Mouse (Mus musculus): ENCODE measurements around the gene Pcdh18. TPM values are rescaled to one million over a fixed set of nuclear protein-coding genes. Genes with fewer than 3 reads are reported as not detected.
A peak's percentile ranks its signal among the peaks of the same experiment; 100 is the strongest.

The Pcdh18 gene
- total and polyA plus RNA-seq, 2 experiments: 0.24 to 0.92 TPM

GRCm38 (mm10) chr3:49752766-49753165, 4.4 kb downstream of the Pcdh18 start:
- no peaks in the 10 kb centered on the region for H3K36me3 ChIP-seq (ENCODE audit: control insufficient read depth, insufficient read depth, low read length)
- TF ChIP-seq POLR2A (IDR thresholded peaks at IDR 0.05; ENCODE audit: extremely low read depth, insufficient read depth, low read length) (no peak), CTCF (IDR thresholded peaks at IDR 0.05; ENCODE audit: low read depth, low read length) (no peak)
- H3K9ac ChIP-seq (ENCODE audit: low read depth, low read length): no peak overlapping the region
- H3K27ac ChIP-seq (replicated peaks; ENCODE audit: insufficient read depth, low read depth, low read length): no peak overlapping the region
- H3K79me2 ChIP-seq (ENCODE audit: control insufficient read depth, insufficient read depth, low read length): no peaks in the 10 kb centered on the region
- WGBS: 67% methylated on average over 4 of the region's 4 CpGs
- H3K27me3 ChIP-seq (ENCODE audit: control insufficient read depth, insufficient read depth, low read length): 0 out of 2 replicates have a peak, but pooled peaks cover 2% of the 10 kb centered on the region
- H3K4me1 ChIP-seq (ENCODE audit: control insufficient read depth, insufficient read depth, low read length): no peaks in the 10 kb centered on the region; the same call in 1 of the 2 replicates
- H3K4me3 ChIP-seq (ENCODE audit: insufficient read depth, low read depth, low read length): no peak overlapping the region
- DNase-seq (ENCODE audit: extremely low read depth, low read depth, low spot score): no peak

- TF ChIP-seq CTCF (IDR thresholded peaks at IDR 0.05; ENCODE audit: low read depth, low read length): no peak
- no peak for TF ChIP-seq POLR2A (IDR thresholded peaks at IDR 0.05; ENCODE audit: extremely low read depth, insufficient read depth, low read length)
- no peak overlapping the region for H3K27ac ChIP-seq (replicated peaks; ENCODE audit: insufficient read depth, low read depth, low read length)
- no peaks in the 10 kb centered on the region for H3K79me2 ChIP-seq (ENCODE audit: control insufficient read depth, insufficient read depth, low read length)
- H3K27me3 ChIP-seq (ENCODE audit: control insufficient read depth, insufficient read depth, low read length): 0 out of 2 replicates have a peak, but pooled peaks cover 2% of the 10 kb centered on the region
- H3K4me1 ChIP-seq (ENCODE audit: control insufficient read depth, insufficient read depth, low read length): no peaks in the 10 kb centered on the region
- 54% methylated on average over 8 of the region's 8 CpGs for WGBS
- no peak overlapping the region for H3K9ac ChIP-seq (ENCODE audit: low read depth, low read length)
- DNase-seq (ENCODE audit: extremely low read depth, low read depth, low spot score): peak; percentile 24
- no peaks in the 10 kb centered on the region for H3K36me3 ChIP-seq (ENCODE audit: control insufficient read depth, insufficient read depth, low read length)
- no peak overlapping the region for H3K4me3 ChIP-seq (ENCODE audit: insufficient read depth, low read depth, low read length)
These were observed 7.4 kb downstream of the Pcdh18 start for GRCm38 (mm10) chr3:49749491-49750284.

- 81% methylated on average over 1 of the region's 1 CpGs for WGBS
- Histone ChIP-seq H3K27me3 (ENCODE audit: control insufficient read depth, insufficient read depth, low read length) (0 out of 2 replicates have a peak, but pooled peaks cover 2% of the 10 kb centered on the region), H3K36me3 (ENCODE audit: control insufficient read depth, insufficient read depth, low read length) (no peaks in the 10 kb centered on the region), H3K27ac (replicated peaks; ENCODE audit: insufficient read depth, low read depth, low read length) (no peak overlapping the region), H3K4me1 (ENCODE audit: control insufficient read depth, insufficient read depth, low read length) (no peaks in the 10 kb centered on the region), H3K9ac (ENCODE audit: low read depth, low read length) (no peak overlapping the region), H3K79me2 (ENCODE audit: control insufficient read depth, insufficient read depth, low read length) (no peaks in the 10 kb centered on the region), H3K4me3 (ENCODE audit: insufficient read depth, low read depth, low read length) (no peak overlapping the region)
- TF ChIP-seq CTCF (IDR thresholded peaks at IDR 0.05; ENCODE audit: low read depth, low read length) (no peak), POLR2A (IDR thresholded peaks at IDR 0.05; ENCODE audit: extremely low read depth, insufficient read depth, low read length) (no peak)
- DNase-seq (ENCODE audit: extremely low read depth, low read depth, low spot score): no peak
These were observed 9.1 kb downstream of the Pcdh18 start for GRCm38 (mm10) chr3:49748054-49748453.

DNA sequence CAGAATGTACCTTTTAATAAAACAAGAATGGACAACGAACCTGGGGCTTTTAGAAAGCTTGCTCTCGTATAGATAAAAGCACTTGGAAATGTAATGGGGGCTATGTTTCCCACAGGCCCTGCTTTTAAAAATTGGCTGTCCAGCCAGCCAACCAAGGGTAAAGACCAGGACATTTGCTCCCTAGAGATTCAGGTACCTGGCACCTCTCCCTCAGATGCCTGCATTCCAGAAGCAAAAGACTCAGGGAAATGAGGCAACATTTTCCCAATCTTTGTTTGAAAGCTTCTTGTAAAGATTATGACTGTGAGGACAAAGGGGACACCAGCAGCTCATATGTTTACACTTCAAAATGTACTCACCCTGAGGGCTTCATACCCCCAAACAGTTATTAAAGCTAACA, 18.1 kb downstream of the Pcdh18 start:
- no peak overlapping the region for H3K4me3 ChIP-seq (ENCODE audit: insufficient read depth, low read depth, low read length)
- no peaks in the 10 kb centered on the region for H3K36me3 ChIP-seq (ENCODE audit: control insufficient read depth, insufficient read depth, low read length)
- no peaks in the 10 kb centered on the region for H3K27me3 ChIP-seq (ENCODE audit: control insufficient read depth, insufficient read depth, low read length)
- WGBS: 67% methylated on average over 2 of the region's 2 CpGs
- TF ChIP-seq POLR2A (IDR thresholded peaks at IDR 0.05; ENCODE audit: extremely low read depth, insufficient read depth, low read length) (no peak), CTCF (IDR thresholded peaks at IDR 0.05; ENCODE audit: low read depth, low read length) (no peak)
- peak; percentile 62 for DNase-seq (ENCODE audit: extremely low read depth, low read depth, low spot score)
- H3K79me2 ChIP-seq (ENCODE audit: control insufficient read depth, insufficient read depth, low read length): no peaks in the 10 kb centered on the region
- H3K9ac ChIP-seq (ENCODE audit: low read depth, low read length): no peak overlapping the region
- H3K27ac ChIP-seq (replicated peaks; ENCODE audit: insufficient read depth, low read depth, low read length): no peak overlapping the region
- H3K4me1 ChIP-seq (ENCODE audit: control insufficient read depth, insufficient read depth, low read length): no peaks in the 10 kb centered on the region

DNA sequence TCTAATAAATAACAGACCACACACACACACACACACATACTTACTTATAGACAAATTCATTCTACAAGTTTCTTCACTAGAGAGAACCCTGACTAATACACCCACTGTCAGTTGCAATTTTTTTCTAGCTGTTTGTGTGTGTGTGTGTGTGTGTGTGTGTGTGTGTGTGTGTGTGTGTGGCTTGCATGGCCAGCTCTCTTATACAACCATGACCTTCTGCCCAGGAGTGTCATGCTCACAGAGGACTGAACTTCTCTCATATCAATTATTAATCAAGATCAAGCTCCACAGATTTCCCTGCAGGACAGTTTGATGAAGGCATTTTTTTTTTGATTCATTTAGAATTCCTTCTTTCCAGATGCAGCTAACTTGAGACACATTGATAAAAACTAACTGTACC, 18.6 kb downstream of the Pcdh18 start:
- no peak overlapping the region for H3K4me3 ChIP-seq (ENCODE audit: insufficient read depth, low read depth, low read length)
- H3K36me3 ChIP-seq (ENCODE audit: control insufficient read depth, insufficient read depth, low read length): no peaks in the 10 kb centered on the region
- no peaks in the 10 kb centered on the region for H3K79me2 ChIP-seq (ENCODE audit: control insufficient read depth, insufficient read depth, low read length)
- H3K9ac ChIP-seq (ENCODE audit: low read depth, low read length): no peak overlapping the region
- no peaks in the 10 kb centered on the region for H3K27me3 ChIP-seq (ENCODE audit: control insufficient read depth, insufficient read depth, low read length)
- no peaks in the 10 kb centered on the region for H3K4me1 ChIP-seq (ENCODE audit: control insufficient read depth, insufficient read depth, low read length)
- no peak overlapping the region for H3K27ac ChIP-seq (replicated peaks; ENCODE audit: insufficient read depth, low read depth, low read length)
- TF ChIP-seq CTCF (IDR thresholded peaks at IDR 0.05; ENCODE audit: low read depth, low read length) (no peak), POLR2A (IDR thresholded peaks at IDR 0.05; ENCODE audit: extremely low read depth, insufficient read depth, low read length) (no peak)
- peak; percentile 75 for DNase-seq (ENCODE audit: extremely low read depth, low read depth, low spot score)

DNA sequence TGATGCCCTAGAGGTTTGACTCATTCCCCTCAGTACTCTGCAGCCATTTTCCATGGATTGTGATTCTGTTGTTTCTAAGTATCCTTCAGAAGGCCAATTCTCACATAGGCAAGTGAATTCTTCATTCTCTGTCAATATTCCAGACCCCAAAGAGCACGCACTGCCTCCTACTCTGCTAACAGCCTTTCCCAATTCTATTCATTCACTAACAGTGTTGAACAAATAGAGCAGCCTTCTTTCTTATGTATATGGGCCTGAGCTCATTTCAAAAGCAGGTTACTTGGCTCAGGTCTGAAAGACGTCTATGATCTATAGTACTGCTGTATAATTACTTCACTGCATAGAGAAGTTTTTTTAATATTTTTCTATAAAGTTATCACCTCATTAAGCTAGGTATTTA, 50.6 kb downstream of the Pcdh18 start:
- H3K36me3 ChIP-seq (ENCODE audit: control insufficient read depth, insufficient read depth, low read length): no peaks in the 10 kb centered on the region
- WGBS: 81% methylated on average over 2 of the region's 2 CpGs

More for the DNA sequence above, 50.6 kb downstream of the Pcdh18 start:
- TF ChIP-seq POLR2A (IDR thresholded peaks at IDR 0.05; ENCODE audit: extremely low read depth, insufficient read depth, low read length) (no peak), CTCF (IDR thresholded peaks at IDR 0.05; ENCODE audit: low read depth, low read length) (no peak)
- DNase-seq (ENCODE audit: extremely low read depth, low read depth, low spot score): no peak
- no peak overlapping the region for H3K9ac ChIP-seq (ENCODE audit: low read depth, low read length)
- no peaks in the 10 kb centered on the region for H3K27me3 ChIP-seq (ENCODE audit: control insufficient read depth, insufficient read depth, low read length)
- no peak overlapping the region for H3K4me3 ChIP-seq (ENCODE audit: insufficient read depth, low read depth, low read length)
- H3K4me1 ChIP-seq (ENCODE audit: control insufficient read depth, insufficient read depth, low read length): no peaks in the 10 kb centered on the region
- no peaks in the 10 kb centered on the region for H3K79me2 ChIP-seq (ENCODE audit: control insufficient read depth, insufficient read depth, low read length)
- H3K27ac ChIP-seq (replicated peaks; ENCODE audit: insufficient read depth, low read depth, low read length): no peak overlapping the region
